Comparison of ENCODE assay signal across 8 mouse cellular contexts in the genomic region with DNA sequence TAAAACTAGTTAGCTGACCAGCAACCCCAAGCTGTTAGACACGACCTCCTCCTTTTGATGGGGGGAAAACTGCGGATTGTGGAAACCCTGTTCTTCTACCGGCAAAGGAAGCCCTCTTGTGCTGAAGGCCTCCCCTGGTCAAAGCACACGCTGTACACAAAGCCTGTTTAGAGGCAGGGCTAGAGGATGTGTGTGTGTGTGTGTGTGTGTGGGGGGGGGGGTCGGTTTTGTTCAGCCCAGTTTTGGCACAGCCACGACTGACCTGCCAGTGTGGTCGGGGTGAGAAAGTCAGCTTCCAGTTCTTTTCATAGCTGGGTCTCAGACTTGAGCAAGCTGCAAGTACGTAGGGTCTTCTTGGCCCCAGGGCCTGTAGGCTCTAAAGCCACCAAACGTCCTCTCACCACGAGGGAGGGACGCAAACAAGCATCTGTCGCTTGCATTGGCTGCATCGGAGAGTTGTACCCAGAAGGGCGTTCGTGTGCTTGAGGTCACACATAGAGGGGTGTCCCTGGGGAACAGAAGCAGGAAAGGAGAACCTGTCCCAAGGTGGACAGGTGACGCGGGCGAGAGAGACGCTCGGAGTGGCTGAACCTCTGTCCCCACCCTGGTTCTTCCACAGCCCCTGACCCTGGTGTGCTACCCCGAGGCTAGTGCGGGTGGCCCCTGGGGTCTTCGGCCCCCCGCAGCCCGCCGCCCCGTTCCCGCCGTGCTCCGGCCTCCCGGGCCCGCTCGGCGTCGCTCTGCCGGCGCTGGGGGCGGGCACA. TPM values are rescaled to one million over a fixed set of nuclear protein-coding genes. Genes with fewer than 3 reads are reported as not detected.
DNase-seq lines count a peak whose midpoint lies in the region; ATAC-seq and TF ChIP-seq lines count a peak whose summit lies in the region.

No protein-coding gene starts in this region.

- peak overlapping the region; percentile 61 to 97 (median 83) for H3K4me3 ChIP-seq in CH12.LX (replicated peaks in 1 of 3; ENCODE audit: low read depth in 2 of 3, low read length in 2 of 3, poor library complexity in 1 of 3)
- H3K4me3 ChIP-seq in liver, embryonic 14.5 days (ENCODE audit: insufficient read depth in 1 of 2, low read depth in 2 of 2, low read length in 2 of 2), result peak overlapping the region; percentile 69 to 87

- WGBS in liver, embryonic 14.5 days (ENCODE audit: insufficient replicate concordance), result 1% methylated on average over 38 of the region's 38 CpGs

- in situ Hi-C loops in CH12.LX (cut with MboI; ENCODE audit: low pct_ligation_motif_present, low pct_unique_long_range_greater_than_20kb, low sequenced_read_pairs), result no loop called here

- peaks cover 1 to 15% of the 10 kb centered on the region in 2 experiments for H3K36me3 ChIP-seq in CH12.LX (replicated peaks in 1 of 2; ENCODE audit: control insufficient read depth in 1 of 2, insufficient read depth in 1 of 2, low read length in 1 of 2)
- peaks cover 11% of the 10 kb centered on the region for H3K36me3 ChIP-seq in liver, embryonic 14.5 days (replicated peaks; ENCODE audit: control insufficient read depth, insufficient read depth, low read depth)

- dilution Hi-C loops in CH12.LX (cut with MboI; ENCODE audit: extremely low pct_ligation_motif_present, extremely low pct_unique_long_range_greater_than_20kb, low sequenced_read_pairs), result no loop called here

- peak overlapping the region; percentile 51 for H3K4me2 ChIP-seq in CH12.LX (ENCODE audit: insufficient read depth, low read depth, poor library complexity, severe bottlenecking)
- peak overlapping the region; percentile 84 for H3K4me2 ChIP-seq in liver, embryonic 14.5 days (ENCODE audit: low read depth)

- no peak for TF ChIP-seq CTCF in CH12.LX (conservative IDR thresholded peaks at IDR 0.05 in 1 of 2, IDR thresholded peaks at IDR 0.05 in 1 of 2; ENCODE audit: low read depth in 2 of 2, low read length in 2 of 2)
- TF ChIP-seq CTCF in liver, embryonic 14.5 days (IDR thresholded peaks at IDR 0.05; ENCODE audit: low read depth), result no peak

- H3K9ac ChIP-seq in CH12.LX (ENCODE audit: insufficient read depth, low read depth), result peak overlapping the region; percentile 90
- peak overlapping the region; percentile 99 for H3K9ac ChIP-seq in liver, embryonic 14.5 days (replicated peaks)

- H3K9me3 ChIP-seq in CH12.LX (replicated peaks; ENCODE audit: low read length), result no peaks in the 10 kb centered on the region
- H3K9me3 ChIP-seq in liver, embryonic 14.5 days (ENCODE audit: control insufficient read depth, low read length), result no peaks in the 10 kb centered on the region

- peak; percentile 76 for ATAC-seq in liver, embryonic 14.5 days (ENCODE audit: insufficient read depth)

- peak; percentile 88 for DNase-seq in CH12.LX (ENCODE audit: extremely low read depth)
- peak; percentile 66 to 89 for DNase-seq in adrenal gland, adult (ENCODE audit: inconsistent age in 2 of 2, low spot score in 1 of 2)
- DNase-seq in embryo, embryonic 10.5 days (ENCODE audit: low spot score), result peak; percentile 79
- peak; percentile 31 for DNase-seq in heart, adult 8-10 months (ENCODE audit: low spot score)
- DNase-seq in kidney, adult 8-10 months, result peak; percentile 31 to 42
- peak; percentile 58 to 72 (median 60) for DNase-seq in liver, embryonic 14.5 days (ENCODE audit: low read depth in 3 of 3, low spot score in 3 of 3)
- DNase-seq in natural killer cell, adult 2 months (ENCODE audit: low spot score in 2 of 2), result peak; percentile 83
- peak; percentile 58 for DNase-seq in thymus, postnatal 25 days

- H3K27me3 ChIP-seq in CH12.LX (replicated peaks), result no peaks in the 10 kb centered on the region
- no peaks in the 10 kb centered on the region for H3K27me3 ChIP-seq in liver, embryonic 14.5 days (ENCODE audit: control insufficient read depth, insufficient read depth, low read length)

- TF ChIP-seq EP300 in CH12.LX (IDR thresholded peaks at IDR 0.05; ENCODE audit: low read length), result no peak
- no peak for TF ChIP-seq EP300 in liver, embryonic 14.5 days (IDR thresholded peaks at IDR 0.05; ENCODE audit: low read depth)

- no peak overlapping the region for H3K27ac ChIP-seq in CH12.LX (ENCODE audit: insufficient read depth, low read depth)
- H3K27ac ChIP-seq in liver, embryonic 14.5 days, result peak overlapping the region; percentile 94

- TF ChIP-seq RAD21 in CH12.LX (IDR thresholded peaks at IDR 0.05; ENCODE audit: low read depth, low read length), result no peak

- H3K79me2 ChIP-seq in CH12.LX (replicated peaks; ENCODE audit: control insufficient read depth, extremely low read depth, insufficient read depth, poor library complexity, severe bottlenecking), result peaks cover 12% of the 10 kb centered on the region

- peaks cover 6 to 27% of the 10 kb centered on the region in 2 experiments for H3K4me1 ChIP-seq in CH12.LX (ENCODE audit: control insufficient read depth in 1 of 2, insufficient read depth in 2 of 2)
- H3K4me1 ChIP-seq in liver, embryonic 14.5 days (replicated peaks; ENCODE audit: control insufficient read depth in 2 of 2, insufficient read depth in 2 of 2, low read length in 1 of 2), result peaks cover 27 to 45% of the 10 kb centered on the region in 2 experiments

- peak; percentile 59; the same call in 1 of the 2 replicates for TF ChIP-seq POLR2A in CH12.LX (IDR thresholded peaks at IDR 0.05; ENCODE audit: low read depth, low read length)

TF ChIP-seq in CH12.LX, 34 proteins besides CTCF, POLR2A, EP300 and RAD21:
- TF ChIP-seq NRF1 (IDR thresholded peaks at IDR 0.05; ENCODE audit: low read depth, low read length) (no peak), ELF1 (IDR thresholded peaks at IDR 0.05; ENCODE audit: low read depth, low read length) (0 out of 2 replicates have a peak, but pooled peaks have one; percentile 8), KAT2A (IDR thresholded peaks at IDR 0.05; ENCODE audit: insufficient replicate concordance, low read length) (0 out of 2 replicates have a peak, but pooled peaks have one; percentile 28), NELFE (IDR thresholded peaks at IDR 0.05; ENCODE audit: low read depth, low read length) (no peak), ETS1 (conservative IDR thresholded peaks at IDR 0.05; ENCODE audit: low read depth, low read length) (no peak), TBP (conservative IDR thresholded peaks at IDR 0.05; ENCODE audit: low read depth, low read length) (0 out of 2 replicates have a peak, but pooled peaks have one; percentile 27), MAX (IDR thresholded peaks at IDR 0.05; ENCODE audit: low read length) (peak; percentile 37; the same call in 1 of the 2 replicates), IRF4 (IDR thresholded peaks at IDR 0.05; ENCODE audit: low read depth, low read length) (peak; percentile 28), BHLHE40 (IDR thresholded peaks at IDR 0.05; ENCODE audit: low read depth, low read length) (peak; percentile 41; the same call in 1 of the 2 replicates), MXI1 (IDR thresholded peaks at IDR 0.05; ENCODE audit: low read depth, low read length) (peak; percentile 22; the same call in 1 of the 2 replicates)

RNA-seq across cellular contexts. Expression of a gene that starts 0.4 kb away (rescaled TPM):
- 24.7 and 31.1 TPM in 2 replicates for total RNA-seq in CH12.LX (2012; rRNA removed)
- total RNA-seq in CH12.LX (2014; rRNA removed), result 39.2 and 42.0 TPM in 2 replicates
- polyA plus RNA-seq in CH12.LX (2012; ENCODE audit: insufficient read length, low read depth), result 61.3 and 67.6 TPM in 2 replicates
- total RNA-seq in heart, adult 8-10 months (2022), result 10 to 100 TPM; 17.6 to 19.6 (median 18.6) TPM
- polyA plus RNA-seq in liver, embryonic 14.5 days (2012; rRNA removed), result 30.0 and 35.5 TPM in 2 replicates
- polyA plus RNA-seq in liver, embryonic 14.5 days (2014; fragmentation: Nextera tagmentation; extraction: Ambion mirVana), result 26.7 and 34.5 TPM in 2 replicates

Comparison
In these comparisons a context has a peak if more than half of its experiments do, and no peak if none do; other contexts are left out.
1. DNase-seq: peak in every context shown above with its lines; median percentile 88 in CH12.LX; 83 in natural killer cell, adult 2 months; 79 in embryo, embryonic 10.5 days; 78 in adrenal gland, adult; 60 in liver, embryonic 14.5 days; 58 in thymus, postnatal 25 days; 36 in kidney, adult 8-10 months; 31 in heart, adult 8-10 months.